Mouse (Mus musculus): Measurements from ENCODE around the gene Vldlr.

GRCm38 (mm10) chr19:27217404-27217940 is 1.2 kb downstream of the Vldlr start:
- no peak for TF ChIP-seq CTCF (IDR thresholded peaks at IDR 0.05; ENCODE audit: borderline replicate concordance, insufficient read depth, low read length)
- no peak; the same call in none of the 2 replicates for TF ChIP-seq POLR2A (IDR thresholded peaks at IDR 0.05; ENCODE audit: low read depth, low read length)

Data from embryonic fibroblast, embryonic 13.5 days (primary cell).